Mouse (Mus musculus): ENCODE results near the gene Gnl2.

DNA sequence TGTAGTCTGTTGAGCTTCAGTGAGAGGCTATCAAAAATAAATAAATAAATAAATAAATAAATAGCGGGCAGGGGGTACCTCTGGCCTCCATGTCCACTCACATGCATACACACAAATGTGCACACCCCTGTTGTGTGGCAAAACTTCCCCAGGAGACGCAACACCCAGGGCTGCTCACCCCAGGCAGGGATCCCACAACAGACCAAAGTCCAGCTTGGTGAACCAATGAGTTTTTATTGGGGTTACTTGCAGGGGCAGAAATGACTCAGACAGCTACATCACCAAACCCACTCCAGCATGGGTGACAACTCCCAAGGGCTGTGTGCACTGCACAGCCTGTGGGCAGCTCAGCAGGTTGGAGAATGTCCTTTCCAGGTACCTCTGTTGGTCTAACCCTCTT is 61.3 kb downstream of the Gnl2 start:
- TF ChIP-seq POLR2A (IDR thresholded peaks at IDR 0.05; ENCODE audit: borderline replicate concordance, low read depth, low read length) (no peak), CTCF (IDR thresholded peaks at IDR 0.05; ENCODE audit: low read depth, low read length) (no peak)
